Mouse (Mus musculus): ENCODE data around the gene Il4i1. TPM values are rescaled to one million over a fixed set of nuclear protein-coding genes. Genes with fewer than 3 reads are reported as not detected.
A peak's percentile ranks its signal among the peaks of the same experiment; 100 is the strongest.

The Il4i1 gene
- 0.70 and 1.1 TPM in 2 replicates for polyA plus RNA-seq (2015; fragmentation: Nextera tagmentation; extraction: Ambion mirVana)

- ATAC-seq (ENCODE audit: low read depth) (peak; percentile 90), DNase-seq (peak; percentile 98)
- Histone ChIP-seq H3K9me3 (replicated peaks) (no peaks in the 10 kb centered on the region), H3K36me3 (peaks cover 46% of the 10 kb centered on the region), H3K4me3 (replicated peaks) (peak within 1 kb of the TSS; percentile 74), H3K4me1 (replicated peaks) (peaks cover 56% of the 10 kb centered on the region), H3K9ac (peak within 1 kb of the TSS; percentile 91), H3K27ac (peak within 1 kb of the TSS; percentile 95), H3K4me2 (peak within 1 kb of the TSS; percentile 79), H3K27me3 (no peaks in the 10 kb centered on the region)
- WGBS (ENCODE audit: insufficient replicate concordance): under 1% methylated on average over 62 of the region's 62 CpGs
Measured at GRCm38 (mm10) chr7:44815721-44816469, at the start of gene Il4i1, which contains the start of gene Nup62. TSS of gene Il4i1 (plus strand) at chr7:44816387. TSS of gene Nup62 (plus strand) at chr7:44816088.

- ATAC-seq (ENCODE audit: low read depth) (peak; percentile 76), DNase-seq (peak; percentile 71)
- H3K9me3 ChIP-seq (replicated peaks): no peaks in the 10 kb centered on the region
- peak overlapping the region; percentile 65 for H3K27ac ChIP-seq
- peaks cover 82% of the 10 kb centered on the region for H3K36me3 ChIP-seq
- no peaks in the 10 kb centered on the region for H3K27me3 ChIP-seq
- peak overlapping the region; percentile 54 for H3K4me2 ChIP-seq
- peaks cover 70% of the 10 kb centered on the region for H3K4me1 ChIP-seq (replicated peaks)
- WGBS (ENCODE audit: insufficient replicate concordance): 42% methylated on average over 5 of the region's 5 CpGs
- H3K4me3 ChIP-seq (replicated peaks): no peak overlapping the region
- H3K9ac ChIP-seq: no peak overlapping the region
Measured at GRCm38 (mm10) chr7:44768129-44768528, 48.1 kb upstream of the Il4i1 start.

GRCm38 (mm10) chr7:44770046-44770578, 46.1 kb upstream of the Il4i1 start:
- Histone ChIP-seq H3K4me3 (replicated peaks) (no peak overlapping the region), H3K27ac (peak overlapping the region; percentile 19; the same call in 1 of the 2 replicates), H3K9ac (no peak overlapping the region), H3K9me3 (replicated peaks) (no peaks in the 10 kb centered on the region), H3K27me3 (no peaks in the 10 kb centered on the region), H3K36me3 (peaks cover 78% of the 10 kb centered on the region), H3K4me1 (replicated peaks) (peaks cover 85% of the 10 kb centered on the region), H3K4me2 (no peak overlapping the region)
- ATAC-seq (ENCODE audit: low read depth) (no peak), DNase-seq (peak; percentile 60)
- 23% methylated on average over 6 of the region's 6 CpGs for WGBS (ENCODE audit: insufficient replicate concordance)

- peaks cover 66% of the 10 kb centered on the region for H3K36me3 ChIP-seq
- H3K4me3 ChIP-seq (replicated peaks): no peak overlapping the region
- H3K9ac ChIP-seq: peak overlapping the region; percentile 44
- H3K9me3 ChIP-seq (replicated peaks): no peaks in the 10 kb centered on the region
- no peaks in the 10 kb centered on the region for H3K27me3 ChIP-seq
- H3K27ac ChIP-seq: peak overlapping the region; percentile 87
- ATAC-seq (ENCODE audit: low read depth) (peak; percentile 94), DNase-seq (peak; percentile 77)
- peaks cover 84% of the 10 kb centered on the region for H3K4me1 ChIP-seq (replicated peaks)
- H3K4me2 ChIP-seq: peak overlapping the region; percentile 46
- 42% methylated on average over 8 of the region's 8 CpGs for WGBS (ENCODE audit: insufficient replicate concordance)
Measured at GRCm38 (mm10) chr7:44772591-44773204, 43.5 kb upstream of the Il4i1 start.

GRCm38 (mm10) chr7:44776849-44777498, 39.2 kb upstream of the Il4i1 start:
- Histone ChIP-seq H3K4me3 (replicated peaks) (no peak overlapping the region; the same call in 1 of the 2 replicates), H3K27ac (peak overlapping the region; percentile 89), H3K27me3 (no peaks in the 10 kb centered on the region), H3K4me2 (peak overlapping the region; percentile 21; the same call in 1 of the 2 replicates), H3K4me1 (replicated peaks) (peaks cover 48% of the 10 kb centered on the region), H3K36me3 (peaks cover 35% of the 10 kb centered on the region), H3K9me3 (replicated peaks) (no peaks in the 10 kb centered on the region), H3K9ac (no peak overlapping the region)
- WGBS (ENCODE audit: insufficient replicate concordance): 79% methylated on average over 9 of the region's 9 CpGs
- DNase-seq (peak; percentile 19), ATAC-seq (ENCODE audit: low read depth) (peak; percentile 42)

- ATAC-seq (ENCODE audit: low read depth): no peak
- no peak overlapping the region for H3K4me3 ChIP-seq (replicated peaks)
- H3K9ac ChIP-seq: no peak overlapping the region
- no peak overlapping the region for H3K27ac ChIP-seq
- H3K9me3 ChIP-seq (replicated peaks): no peaks in the 10 kb centered on the region
- 72% methylated on average over 8 of the region's 8 CpGs for WGBS (ENCODE audit: insufficient replicate concordance)
- H3K27me3 ChIP-seq: no peaks in the 10 kb centered on the region
- no peak overlapping the region for H3K4me2 ChIP-seq
- DNase-seq: no peak
- H3K4me1 ChIP-seq (replicated peaks): peaks cover 21% of the 10 kb centered on the region
- H3K36me3 ChIP-seq: peaks cover 19% of the 10 kb centered on the region
Measured at GRCm38 (mm10) chr7:44780101-44780500, 36.1 kb upstream of the Il4i1 start.

GRCm38 (mm10) chr7:44789531-44789930, 26.7 kb upstream of the Il4i1 start:
- Histone ChIP-seq H3K4me2 (no peak overlapping the region), H3K4me1 (replicated peaks) (no peaks in the 10 kb centered on the region), H3K36me3 (no peaks in the 10 kb centered on the region), H3K4me3 (replicated peaks) (no peak overlapping the region), H3K9me3 (replicated peaks) (peaks cover 6% of the 10 kb centered on the region; the same call in 1 of the 2 replicates), H3K27ac (no peak overlapping the region), H3K27me3 (peaks cover 2% of the 10 kb centered on the region), H3K9ac (no peak overlapping the region)
- WGBS (ENCODE audit: insufficient replicate concordance): 55% methylated on average over 3 of the region's 3 CpGs
- ATAC-seq (ENCODE audit: low read depth) (no peak), DNase-seq (no peak)

GRCm38 (mm10) chr7:44790066-44790465, 26.1 kb upstream of the Il4i1 start:
- no peak for ATAC-seq (ENCODE audit: low read depth)
- 61% methylated on average over 4 of the region's 4 CpGs for WGBS (ENCODE audit: insufficient replicate concordance)

GRCm38 (mm10) chr7:44792781-44793180, 23.4 kb upstream of the Il4i1 start:
- ATAC-seq (ENCODE audit: low read depth): no peak
- no peak overlapping the region for H3K4me2 ChIP-seq
- H3K4me3 ChIP-seq (replicated peaks): no peak overlapping the region

More at GRCm38 (mm10) chr7:44790066-44790465, 26.1 kb upstream of the Il4i1 start:
- Histone ChIP-seq H3K9ac (no peak overlapping the region), H3K27ac (no peak overlapping the region), H3K36me3 (no peaks in the 10 kb centered on the region), H3K4me3 (replicated peaks) (no peak overlapping the region), H3K27me3 (peaks cover 2% of the 10 kb centered on the region), H3K9me3 (replicated peaks) (peaks cover 6% of the 10 kb centered on the region; the same call in 1 of the 2 replicates), H3K4me1 (replicated peaks) (no peaks in the 10 kb centered on the region), H3K4me2 (no peak overlapping the region)
- no peak for DNase-seq

GRCm38 (mm10) chr7:44808927-44809326, 7.3 kb upstream of the Il4i1 start:
- Histone ChIP-seq H3K4me2 (no peak overlapping the region), H3K4me1 (replicated peaks) (peaks cover under 1% of the 10 kb centered on the region; the same call in 1 of the 2 replicates), H3K36me3 (peaks cover 21% of the 10 kb centered on the region), H3K27me3 (0 out of 2 replicates have a peak, but pooled peaks cover 4% of the 10 kb centered on the region), H3K9me3 (replicated peaks) (no peaks in the 10 kb centered on the region), H3K4me3 (replicated peaks) (no peak overlapping the region), H3K27ac (no peak overlapping the region), H3K9ac (no peak overlapping the region)
- 41% methylated on average over 2 of the region's 2 CpGs for WGBS (ENCODE audit: insufficient replicate concordance)
- DNase-seq (no peak), ATAC-seq (ENCODE audit: low read depth) (no peak)

More at GRCm38 (mm10) chr7:44792781-44793180, 23.4 kb upstream of the Il4i1 start:
- H3K9ac ChIP-seq: no peak overlapping the region
- DNase-seq: peak; percentile 31
- no peaks in the 10 kb centered on the region for H3K36me3 ChIP-seq
- H3K9me3 ChIP-seq (replicated peaks): peaks cover 10% of the 10 kb centered on the region
- H3K27ac ChIP-seq: no peak overlapping the region
- H3K4me1 ChIP-seq (replicated peaks): no peaks in the 10 kb centered on the region
- H3K27me3 ChIP-seq: peaks cover 2% of the 10 kb centered on the region
- WGBS (ENCODE audit: insufficient replicate concordance): 68% methylated on average over 6 of the region's 6 CpGs

GRCm38 (mm10) chr7:44809466-44809865, 6.7 kb upstream of the Il4i1 start:
- H3K36me3 ChIP-seq: peaks cover 26% of the 10 kb centered on the region
- H3K27ac ChIP-seq: no peak overlapping the region
- H3K4me3 ChIP-seq (replicated peaks): no peak overlapping the region
- ATAC-seq (ENCODE audit: low read depth) (no peak), DNase-seq (no peak)
- H3K27me3 ChIP-seq: 0 out of 2 replicates have a peak, but pooled peaks cover 4% of the 10 kb centered on the region
- H3K4me1 ChIP-seq (replicated peaks): peaks cover 6% of the 10 kb centered on the region; the same call in 1 of the 2 replicates
- no peaks in the 10 kb centered on the region for H3K9me3 ChIP-seq (replicated peaks)
- WGBS (ENCODE audit: insufficient replicate concordance): 78% methylated on average over 3 of the region's 3 CpGs
- no peak overlapping the region for H3K4me2 ChIP-seq
- H3K9ac ChIP-seq: no peak overlapping the region
